Comparison of ENCODE assay signal across 29 mouse cellular contexts in genomic region chr7:51967581-51967980, GRCm38 (mm10). TPM values are rescaled to one million over a fixed set of nuclear protein-coding genes. Genes with fewer than 3 reads are reported as not detected.
DNase-seq lines count a peak whose midpoint lies in the region; ATAC-seq lines count a peak whose summit lies in the region.
"Had no signal": no experiment of that assay in that cellular context is flagged by ENCODE, and none has a peak within 500 bp of the region (broad histone marks: within the 10 kb centered on the region; RNA-seq: fewer than 3 reads in every experiment).

No protein-coding gene starts in this region.

- no peaks in the 10 kb centered on the region for H3K9me3 ChIP-seq in limb, embryonic 12.5 days
- H3K9me3 ChIP-seq in limb, embryonic 10.5 days (replicated peaks) = no peaks in the 10 kb centered on the region
- no peaks in the 10 kb centered on the region for H3K9me3 ChIP-seq in limb, embryonic 13.5 days
- H3K9me3 ChIP-seq: forebrain, embryonic 12.5 days; forebrain, embryonic 15.5 days; G1E; heart, embryonic 12.5 days; heart, embryonic 15.5 days; hindbrain, embryonic 10.5 days; hindbrain, embryonic 13.5 days had no signal

- 0 out of 2 replicates have a peak overlapping the region, but pooled peaks have one; percentile 24 for H3K27ac ChIP-seq in limb, embryonic 12.5 days
- no peak overlapping the region for H3K27ac ChIP-seq in limb, embryonic 10.5 days
- peak overlapping the region; percentile 39; the same call in 1 of the 2 replicates for H3K27ac ChIP-seq in limb, embryonic 13.5 days
- H3K27ac ChIP-seq: forebrain, embryonic 12.5 days; forebrain, embryonic 15.5 days; heart, embryonic 15.5 days; hindbrain, embryonic 10.5 days; hindbrain, embryonic 13.5 days had no signal

- H3K4me1 ChIP-seq in limb, embryonic 12.5 days (replicated peaks) = peaks cover 24% of the 10 kb centered on the region
- peaks cover 9% of the 10 kb centered on the region; the same call in 1 of the 2 replicates for H3K4me1 ChIP-seq in limb, embryonic 10.5 days
- H3K4me1 ChIP-seq in limb, embryonic 13.5 days = peaks cover 32% of the 10 kb centered on the region
- H3K4me1 ChIP-seq: heart, embryonic 12.5 days; heart, embryonic 15.5 days; hindbrain, embryonic 10.5 days had no signal

- no peak for DNase-seq in limb, embryonic 10.5 days (ENCODE audit: low spot score)
- peak; percentile 24 for DNase-seq in 3134 (ENCODE audit: extremely low read depth, insufficient read length, low spot score)
- DNase-seq in NIH3T3 (ENCODE audit: low read depth) = peak; percentile 58
- DNase-seq in left cerebral cortex, postnatal 14 days (ENCODE audit: low spot score in 2 of 2) = no peak
- no peak for DNase-seq in layer of hippocampus, postnatal 25 days (ENCODE audit: extremely low spot score in 1 of 2, low spot score in 1 of 2)
- DNase-seq: adrenal gland, adult 2 months; adrenal gland, postnatal 36 days; cerebellum, adult 18-20 months; cerebellum, adult 9-10 months; cerebellum, postnatal 14 days; gastrocnemius, postnatal 25 days; heart, adult 18-20 months; heart, postnatal 10 days; heart, postnatal 36 days had no signal

- WGBS in limb, embryonic 12.5 days = 84% methylated on average over 4 of the region's 4 CpGs
- 86% methylated on average over 4 of the region's 4 CpGs for WGBS in limb, embryonic 10.5 days
- 80% methylated on average over 4 of the region's 4 CpGs for WGBS in limb, embryonic 13.5 days

- H3K4me2 ChIP-seq in limb, embryonic 12.5 days = no peak overlapping the region
- H3K4me2 ChIP-seq in limb, embryonic 13.5 days (replicated peaks) = no peak overlapping the region
- H3K4me2 ChIP-seq: forebrain, embryonic 12.5 days; forebrain, embryonic 15.5 days; heart, embryonic 12.5 days; heart, embryonic 15.5 days; hindbrain, embryonic 13.5 days had no signal

- no peak for ATAC-seq in limb, embryonic 12.5 days (ENCODE audit: insufficient number of reproducible peaks, insufficient read depth, low FRiP score, low TSS enrichment, low read depth)
- no peak for ATAC-seq in limb, embryonic 13.5 days (ENCODE audit: low FRiP score, low read depth)
- no peak for ATAC-seq in CD4-positive, CD25-positive, alpha-beta regulatory T cell, adult 4 months
- ATAC-seq: forebrain, embryonic 15.5 days; hindbrain, embryonic 16.5 days had no signal

- H3K27me3 ChIP-seq in limb, embryonic 12.5 days = no peaks in the 10 kb centered on the region
- H3K27me3 ChIP-seq in limb, embryonic 10.5 days (ENCODE audit: low read depth, poor library complexity, severe bottlenecking) = no peaks in the 10 kb centered on the region
- H3K27me3 ChIP-seq in limb, embryonic 13.5 days = no peaks in the 10 kb centered on the region
- H3K27me3 ChIP-seq: CH12.LX; forebrain, embryonic 12.5 days; forebrain, embryonic 15.5 days; heart, embryonic 12.5 days; heart, embryonic 15.5 days; hindbrain, embryonic 13.5 days had no signal

- intact Hi-C loops in left cerebral cortex, postnatal 14 days (cut with DNase I) = no loop called here

- peaks cover 45% of the 10 kb centered on the region for H3K36me3 ChIP-seq in limb, embryonic 12.5 days
- peaks cover 11% of the 10 kb centered on the region; the same call in 1 of the 2 replicates for H3K36me3 ChIP-seq in limb, embryonic 10.5 days
- H3K36me3 ChIP-seq in limb, embryonic 13.5 days = peaks cover 49% of the 10 kb centered on the region
- H3K36me3 ChIP-seq: forebrain, embryonic 12.5 days; forebrain, embryonic 15.5 days; G1E; heart, embryonic 12.5 days; heart, embryonic 15.5 days; hindbrain, embryonic 10.5 days had no signal

- H3K4me3 ChIP-seq in limb, embryonic 12.5 days (replicated peaks) = no peak overlapping the region
- H3K4me3 ChIP-seq in limb, embryonic 10.5 days = no peak overlapping the region
- H3K4me3 ChIP-seq in limb, embryonic 13.5 days = no peak overlapping the region
- H3K4me3 ChIP-seq: forebrain, embryonic 12.5 days; forebrain, embryonic 15.5 days; heart, embryonic 12.5 days; heart, embryonic 15.5 days; hindbrain, embryonic 10.5 days; hindbrain, embryonic 13.5 days had no signal

- no peak overlapping the region for H3K9ac ChIP-seq in limb, embryonic 12.5 days (replicated peaks)
- H3K9ac ChIP-seq in limb, embryonic 13.5 days = no peak overlapping the region
- H3K9ac ChIP-seq: forebrain, embryonic 12.5 days; forebrain, embryonic 15.5 days; heart, embryonic 12.5 days; heart, embryonic 15.5 days; hindbrain, embryonic 13.5 days had no signal

RNA-seq across cellular contexts. Expression of gene Svip, which starts 38.2 kb away (rescaled TPM):
- 3.4 TPM in 2 replicates for polyA plus RNA-seq in limb, embryonic 12.5 days (2016; fragmentation: Nextera tagmentation; extraction: Ambion mirVana)
- polyA plus RNA-seq in limb, embryonic 10.5 days (2016; fragmentation: Nextera tagmentation; extraction: Ambion mirVana) = 1.8 and 2.0 TPM in 2 replicates
- polyA plus RNA-seq in limb, embryonic 13.5 days (2015; fragmentation: Nextera tagmentation; extraction: Ambion mirVana) = 3.3 and 3.9 TPM in 2 replicates
- total RNA-seq in left cerebral cortex, postnatal 14 days (2021) = 10 to 100 TPM; 26.5 to 29.3 TPM
- total RNA-seq in layer of hippocampus, postnatal 25 days (2021) = 10 to 100 TPM; 31.2 to 34.4 TPM
- polyA plus RNA-seq in CD4-positive, CD25-positive, alpha-beta regulatory T cell, adult 4 months (2017; shearing (Covaris generic)) = 1 to 10 TPM in 1 of 2 experiments, under 1 TPM in 1; 0.44 to 1.3 TPM
- total RNA-seq: CH12.LX had no signal

RNA-seq across cellular contexts. Expression of gene 1700015G11Rik, which starts 47.9 kb away (rescaled TPM):
- polyA plus RNA-seq in limb, embryonic 12.5 days (2016; fragmentation: Nextera tagmentation; extraction: Ambion mirVana) = not detected in 2 replicates
- not detected in 2 replicates for polyA plus RNA-seq in limb, embryonic 10.5 days (2016; fragmentation: Nextera tagmentation; extraction: Ambion mirVana)
- polyA plus RNA-seq in limb, embryonic 13.5 days (2015; fragmentation: Nextera tagmentation; extraction: Ambion mirVana) = not detected in 2 replicates
- not detected for total RNA-seq in left cerebral cortex, postnatal 14 days (2021)
- total RNA-seq in layer of hippocampus, postnatal 25 days (2021) = not detected
- not detected for polyA plus RNA-seq in CD4-positive, CD25-positive, alpha-beta regulatory T cell, adult 4 months (2017; shearing (Covaris generic))
- total RNA-seq: adrenal gland, adult 2 months; adrenal gland, postnatal 36 days; CH12.LX; G1E; gastrocnemius, adult 8-10 months; gastrocnemius, postnatal 25 days; heart, adult 18-20 months; heart, postnatal 10 days; heart, postnatal 36 days had no signal
- polyA plus RNA-seq: adrenal gland, adult 2 months; embryonic facial prominence, embryonic 11.5 days; embryonic facial prominence, embryonic 14.5 days; forebrain, embryonic 12.5 days; forebrain, embryonic 15.5 days; G1E; heart, embryonic 12.5 days; heart, embryonic 15.5 days; hindbrain, embryonic 10.5 days; hindbrain, embryonic 13.5 days; hindbrain, embryonic 16.5 days had no signal

Comparison
In these comparisons a context has a peak if more than half of its experiments do, and no peak if none do; other contexts are left out.
1. DNase-seq: peak in 3134 (single experiment) and NIH3T3 (single experiment); none in limb, embryonic 10.5 days (single experiment), left cerebral cortex, postnatal 14 days (0 of 2) and layer of hippocampus, postnatal 25 days (0 of 2).